Mouse (Mus musculus) erythroblast, embryonic 14.5 days (primary cell): Measurements from ENCODE around the gene Ddx6.

ENCODE experiments used
- GATA1 ChIP-seq: IDR thresholded peaks from 2 replicates; pipeline ENCODE4 v1.6.1; 2012; ENCODE audit warnings: low read length, inconsistent platforms, mixed read lengths
- TAL1 ChIP-seq: IDR thresholded peaks from 3 replicates; pipeline ENCODE4 v1.6.1; 2012; ENCODE audit warnings: low read length, inconsistent platforms, mixed read lengths

GRCm38 (mm10) chr9:44648881-44649281 lies 44.2 kb downstream of the Ddx6 start:
- TF ChIP-seq GATA1 (no peak), TAL1 (no peak)
